In genomic region chr16:92357023-92357422, GRCm38 (mm10) we compare ENCODE assay signal across 26 mouse cellular contexts. TPM values are rescaled to one million over a fixed set of nuclear protein-coding genes. Genes with fewer than 3 reads are reported as not detected.
DNase-seq lines count a peak whose midpoint lies in the region; ATAC-seq and TF ChIP-seq lines count a peak whose summit lies in the region.
"Had no signal": no experiment of that assay in that cellular context is flagged by ENCODE, and none has a peak within 500 bp of the region (broad histone marks: within the 10 kb centered on the region; RNA-seq: fewer than 3 reads in every experiment).

No protein-coding gene starts in this region.

- peak overlapping the region; percentile 48; the same call in 1 of the 2 replicates for H3K27ac ChIP-seq in forebrain, embryonic 10.5 days
- no peak overlapping the region for H3K27ac ChIP-seq in forebrain, embryonic 14.5 days (ENCODE audit: low read depth, low read length)
- peak overlapping the region; percentile 54 to 90 for H3K27ac ChIP-seq in heart, embryonic 14.5 days (replicated peaks in 1 of 2; ENCODE audit: control insufficient read depth in 1 of 2, insufficient read depth in 1 of 2, low read depth in 2 of 2, low read length in 2 of 2)
- H3K27ac ChIP-seq in hindbrain, embryonic 12.5 days: no peak overlapping the region
- no peak overlapping the region for H3K27ac ChIP-seq in hindbrain, embryonic 13.5 days
- no peak overlapping the region for H3K27ac ChIP-seq in hindbrain, postnatal 0 days
- H3K27ac ChIP-seq: gastrocnemius, adult 2 months; hindbrain, embryonic 15.5 days; limb, embryonic 12.5 days; liver, embryonic 13.5 days; midbrain, embryonic 15.5 days had no signal

- no peak for DNase-seq in forebrain, embryonic 10.5 days (ENCODE audit: extremely low spot score, low spot score)
- DNase-seq in forebrain, embryonic 14.5 days (ENCODE audit: low spot score): no peak
- no peak for DNase-seq in heart, adult 18-20 months
- DNase-seq in hindbrain, postnatal 0 days (ENCODE audit: low spot score): no peak
- DNase-seq: adrenal gland, postnatal 10 days; cerebellum, adult 18-20 months; cerebellum, postnatal 14 days; gastrocnemius, adult 2 months; liver, embryonic 13.5 days; lung, embryonic 14.5 days; thymus, adult 18-20 months; thymus, postnatal 36 days had no signal

- 0 out of 2 replicates have a peak, but pooled peaks have one; percentile 5 for TF ChIP-seq CTCF in hindbrain, postnatal 0 days (IDR thresholded peaks at IDR 0.05; ENCODE audit: low read depth)

- H3K9ac ChIP-seq in forebrain, embryonic 14.5 days (ENCODE audit: low read length): no peak overlapping the region
- H3K9ac ChIP-seq in heart, embryonic 14.5 days (ENCODE audit: low read length): peak overlapping the region; percentile 69
- no peak overlapping the region for H3K9ac ChIP-seq in hindbrain, embryonic 12.5 days
- H3K9ac ChIP-seq in hindbrain, embryonic 13.5 days: no peak overlapping the region
- H3K9ac ChIP-seq in hindbrain, postnatal 0 days (replicated peaks; ENCODE audit: low read length): no peak overlapping the region
- H3K9ac ChIP-seq: hindbrain, embryonic 15.5 days; limb, embryonic 12.5 days; liver, embryonic 13.5 days; lung, embryonic 14.5 days; midbrain, embryonic 15.5 days had no signal

- no peak overlapping the region for H3K4me2 ChIP-seq in forebrain, embryonic 14.5 days (ENCODE audit: low read length)
- H3K4me2 ChIP-seq in heart, embryonic 14.5 days (ENCODE audit: low read length): peak overlapping the region; percentile 64
- H3K4me2 ChIP-seq in hindbrain, embryonic 12.5 days (replicated peaks): no peak overlapping the region
- H3K4me2 ChIP-seq in hindbrain, embryonic 13.5 days: no peak overlapping the region
- no peak overlapping the region for H3K4me2 ChIP-seq in hindbrain, postnatal 0 days (ENCODE audit: low read depth, low read length)
- H3K4me2 ChIP-seq: hindbrain, embryonic 15.5 days; limb, embryonic 12.5 days; liver, embryonic 13.5 days; lung, embryonic 14.5 days; midbrain, embryonic 15.5 days had no signal

- 75% methylated on average over 9 of the region's 9 CpGs for WGBS in forebrain, embryonic 10.5 days
- 70% methylated on average over 9 of the region's 9 CpGs for WGBS in forebrain, embryonic 14.5 days
- WGBS in heart, embryonic 14.5 days: 49% methylated on average over 9 of the region's 9 CpGs
- 60% methylated on average over 9 of the region's 9 CpGs for WGBS in hindbrain, embryonic 12.5 days
- WGBS in hindbrain, embryonic 13.5 days: 47% methylated on average over 9 of the region's 9 CpGs
- 56% methylated on average over 9 of the region's 9 CpGs for WGBS in hindbrain, postnatal 0 days

- ATAC-seq in forebrain, embryonic 14.5 days: no peak
- ATAC-seq in heart, embryonic 14.5 days (ENCODE audit: insufficient number of reproducible peaks, insufficient read depth, low FRiP score, low read depth): no peak
- peak; percentile 47; the same call in 1 of the 2 replicates for ATAC-seq in hindbrain, embryonic 12.5 days (ENCODE audit: low FRiP score)
- ATAC-seq in hindbrain, embryonic 13.5 days (ENCODE audit: low FRiP score): no peak
- ATAC-seq in hindbrain, postnatal 0 days: no peak
- ATAC-seq: midbrain, embryonic 15.5 days had no signal

- H3K4me3 ChIP-seq in forebrain, embryonic 10.5 days: no peak overlapping the region
- no peak overlapping the region for H3K4me3 ChIP-seq in forebrain, embryonic 14.5 days (ENCODE audit: low read depth, low read length)
- peak overlapping the region in 1 of 2 experiments; percentile 1; a peak in 1 of 4 replicates for H3K4me3 ChIP-seq in heart, embryonic 14.5 days (ENCODE audit: control insufficient read depth in 1 of 2, insufficient read depth in 1 of 2, low read depth in 1 of 2, low read length in 2 of 2)
- H3K4me3 ChIP-seq in hindbrain, embryonic 12.5 days: no peak overlapping the region
- H3K4me3 ChIP-seq in hindbrain, embryonic 13.5 days: no peak overlapping the region
- H3K4me3 ChIP-seq in hindbrain, postnatal 0 days (ENCODE audit: low read length): no peak overlapping the region
- H3K4me3 ChIP-seq: gastrocnemius, adult 2 months; hindbrain, embryonic 15.5 days; limb, embryonic 12.5 days; liver, embryonic 13.5 days; midbrain, embryonic 15.5 days; myocyte had no signal

- peaks cover 45% of the 10 kb centered on the region for H3K27me3 ChIP-seq in forebrain, embryonic 10.5 days (ENCODE audit: poor library complexity, severe bottlenecking)
- no peaks in the 10 kb centered on the region for H3K27me3 ChIP-seq in forebrain, embryonic 14.5 days (replicated peaks; ENCODE audit: control insufficient read depth, insufficient read depth, low read length)
- no peaks in the 10 kb centered on the region for H3K27me3 ChIP-seq in heart, embryonic 14.5 days (ENCODE audit: control insufficient read depth, insufficient read depth, low read length)
- H3K27me3 ChIP-seq in hindbrain, embryonic 12.5 days: peaks cover 11% of the 10 kb centered on the region; the same call in 1 of the 2 replicates
- peaks cover 20% of the 10 kb centered on the region; the same call in 1 of the 2 replicates for H3K27me3 ChIP-seq in hindbrain, embryonic 13.5 days
- H3K27me3 ChIP-seq in hindbrain, postnatal 0 days (ENCODE audit: insufficient read depth, low read length): no peaks in the 10 kb centered on the region
- H3K27me3 ChIP-seq: midbrain, embryonic 15.5 days had no signal

- no peaks in the 10 kb centered on the region for H3K36me3 ChIP-seq in forebrain, embryonic 10.5 days (replicated peaks)
- no peaks in the 10 kb centered on the region for H3K36me3 ChIP-seq in forebrain, embryonic 14.5 days (ENCODE audit: control insufficient read depth, insufficient read depth, low read length)
- 0 out of 2 replicates have a peak, but pooled peaks cover 3% of the 10 kb centered on the region for H3K36me3 ChIP-seq in heart, embryonic 14.5 days (ENCODE audit: control insufficient read depth, insufficient read depth, low read length)
- no peaks in the 10 kb centered on the region for H3K36me3 ChIP-seq in hindbrain, embryonic 12.5 days
- H3K36me3 ChIP-seq in hindbrain, embryonic 13.5 days: no peaks in the 10 kb centered on the region
- H3K36me3 ChIP-seq in hindbrain, postnatal 0 days (ENCODE audit: insufficient read depth, low read length): no peaks in the 10 kb centered on the region
- H3K36me3 ChIP-seq: hindbrain, embryonic 15.5 days; limb, embryonic 12.5 days; liver, embryonic 13.5 days; midbrain, embryonic 15.5 days had no signal

- peaks cover 34% of the 10 kb centered on the region for H3K4me1 ChIP-seq in forebrain, embryonic 10.5 days
- H3K4me1 ChIP-seq in forebrain, embryonic 14.5 days (ENCODE audit: control insufficient read depth, insufficient read depth, low read length): no peaks in the 10 kb centered on the region
- peaks cover 40 to 51% of the 10 kb centered on the region in 2 experiments for H3K4me1 ChIP-seq in heart, embryonic 14.5 days (ENCODE audit: control insufficient read depth in 2 of 2, insufficient read depth in 2 of 2, low read length in 2 of 2)
- H3K4me1 ChIP-seq in hindbrain, embryonic 12.5 days: peaks cover 26% of the 10 kb centered on the region
- peaks cover 21% of the 10 kb centered on the region for H3K4me1 ChIP-seq in hindbrain, embryonic 13.5 days (replicated peaks)
- no peaks in the 10 kb centered on the region for H3K4me1 ChIP-seq in hindbrain, postnatal 0 days (ENCODE audit: insufficient read depth, low read length)

- no peaks in the 10 kb centered on the region for H3K9me3 ChIP-seq in forebrain, embryonic 10.5 days
- H3K9me3 ChIP-seq in forebrain, embryonic 14.5 days (replicated peaks; ENCODE audit: control insufficient read depth, low read length): no peaks in the 10 kb centered on the region
- H3K9me3 ChIP-seq in heart, embryonic 14.5 days (ENCODE audit: control insufficient read depth, low read length): no peaks in the 10 kb centered on the region
- H3K9me3 ChIP-seq in hindbrain, embryonic 12.5 days (replicated peaks): no peaks in the 10 kb centered on the region
- no peaks in the 10 kb centered on the region for H3K9me3 ChIP-seq in hindbrain, embryonic 13.5 days
- no peaks in the 10 kb centered on the region for H3K9me3 ChIP-seq in hindbrain, postnatal 0 days (ENCODE audit: low read length)
- H3K9me3 ChIP-seq: hindbrain, embryonic 15.5 days; limb, embryonic 12.5 days; liver, embryonic 13.5 days; midbrain, embryonic 15.5 days had no signal

RNA-seq across cellular contexts. Expression of gene Kcne1, which starts 2.2 kb away (rescaled TPM):
- 0.12 and 0.41 TPM in 2 replicates for polyA plus RNA-seq in forebrain, embryonic 10.5 days (2016; fragmentation: Nextera tagmentation; extraction: Ambion mirVana)
- polyA plus RNA-seq in forebrain, embryonic 14.5 days (2014; fragmentation: Nextera tagmentation; extraction: Ambion mirVana): 0.10 TPM in 1 of 2 replicates, not detected in the other
- 192 and 199 TPM in 2 replicates for polyA plus RNA-seq in heart, embryonic 14.5 days (2014; fragmentation: Nextera tagmentation; extraction: Ambion mirVana)
- 1 to 10 TPM; 7.1 to 7.8 TPM for total RNA-seq in heart, adult 18-20 months (2021)
- polyA plus RNA-seq in hindbrain, embryonic 12.5 days (2016; fragmentation: Nextera tagmentation; extraction: Ambion mirVana): 0.13 and 0.29 TPM in 2 replicates
- 0.22 and 0.39 TPM in 2 replicates for polyA plus RNA-seq in hindbrain, embryonic 13.5 days (2015; fragmentation: Nextera tagmentation; extraction: Ambion mirVana)
- total RNA-seq in hindbrain, postnatal 0 days (2014; rRNA removed): 0.05 TPM in 1 of 2 replicates, not detected in the other
- polyA plus RNA-seq in hindbrain, postnatal 0 days (2015; fragmentation: Nextera tagmentation; extraction: Ambion mirVana): 0.16 and 0.42 TPM in 2 replicates
- total RNA-seq: adrenal gland, postnatal 10 days; gastrocnemius, adult 2 months; gastrocnemius, postnatal 4 days; left cerebral cortex, postnatal 14 days; megakaryocyte, adult 5-6 weeks; neutrophil, adult 5-6 weeks had no signal
- polyA plus RNA-seq: limb, embryonic 12.5 days; midbrain, embryonic 15.5 days; myocyte had no signal

RNA-seq across cellular contexts. Expression of gene Fam243, which starts 35.8 kb away (rescaled TPM):
- not detected in 2 replicates for polyA plus RNA-seq in forebrain, embryonic 10.5 days (2016; fragmentation: Nextera tagmentation; extraction: Ambion mirVana)
- 0.13 TPM in 1 of 2 replicates, not detected in the other for polyA plus RNA-seq in forebrain, embryonic 14.5 days (2014; fragmentation: Nextera tagmentation; extraction: Ambion mirVana)
- polyA plus RNA-seq in heart, embryonic 14.5 days (2014; fragmentation: Nextera tagmentation; extraction: Ambion mirVana): not detected in 2 replicates
- total RNA-seq in heart, adult 18-20 months (2021): 1 to 10 TPM in 1 of 2 experiments, under 1 TPM in 1; 0.87 to 1.1 TPM
- polyA plus RNA-seq in hindbrain, embryonic 12.5 days (2016; fragmentation: Nextera tagmentation; extraction: Ambion mirVana): 0.08 TPM in 2 replicates
- not detected in 2 replicates for polyA plus RNA-seq in hindbrain, embryonic 13.5 days (2015; fragmentation: Nextera tagmentation; extraction: Ambion mirVana)
- total RNA-seq in hindbrain, postnatal 0 days (2014; rRNA removed): not detected in 2 replicates
- polyA plus RNA-seq in hindbrain, postnatal 0 days (2015; fragmentation: Nextera tagmentation; extraction: Ambion mirVana): not detected in 2 replicates
- total RNA-seq: adrenal gland, postnatal 10 days; gastrocnemius, adult 2 months; gastrocnemius, postnatal 4 days; left cerebral cortex, postnatal 14 days; megakaryocyte, adult 5-6 weeks; neutrophil, adult 5-6 weeks had no signal
- polyA plus RNA-seq: forebrain, embryonic 11.5 days; frontal cortex, adult 2 months; hindbrain, embryonic 15.5 days; limb, embryonic 12.5 days; liver, embryonic 13.5 days; lung, embryonic 14.5 days; myocyte; stomach, embryonic 16.5 days had no signal

RNA-seq across cellular contexts. Expression of gene Smim11, which starts 55.9 kb away (rescaled TPM):
- polyA plus RNA-seq in forebrain, embryonic 10.5 days (2016; fragmentation: Nextera tagmentation; extraction: Ambion mirVana): 120 and 125 TPM in 2 replicates
- polyA plus RNA-seq in forebrain, embryonic 14.5 days (2014; fragmentation: Nextera tagmentation; extraction: Ambion mirVana): 95.3 and 110 TPM in 2 replicates
- 129 and 132 TPM in 2 replicates for polyA plus RNA-seq in heart, embryonic 14.5 days (2014; fragmentation: Nextera tagmentation; extraction: Ambion mirVana)
- total RNA-seq in heart, adult 18-20 months (2021): 10 to 100 TPM; 80.8 to 88.3 TPM
- 101 and 112 TPM in 2 replicates for polyA plus RNA-seq in hindbrain, embryonic 12.5 days (2016; fragmentation: Nextera tagmentation; extraction: Ambion mirVana)
- 77.9 and 86.6 TPM in 2 replicates for polyA plus RNA-seq in hindbrain, embryonic 13.5 days (2015; fragmentation: Nextera tagmentation; extraction: Ambion mirVana)
- total RNA-seq in hindbrain, postnatal 0 days (2014; rRNA removed): 1.5 and 10.4 TPM in 2 replicates
- 56.0 and 73.6 TPM in 2 replicates for polyA plus RNA-seq in hindbrain, postnatal 0 days (2015; fragmentation: Nextera tagmentation; extraction: Ambion mirVana)

Comparison
In these comparisons a context has a peak if more than half of its experiments do, and no peak if none do; other contexts are left out.
1. H3K27ac ChIP-seq: peak in forebrain, embryonic 10.5 days (single experiment) and heart, embryonic 14.5 days (2 of 2); none in forebrain, embryonic 14.5 days (single experiment), hindbrain, embryonic 12.5 days (single experiment), hindbrain, embryonic 13.5 days (single experiment) and hindbrain, postnatal 0 days (single experiment).
2. RNA of gene Kcne1, which starts 2.2 kb away (polyA plus RNA-seq): 192 to 199 TPM in heart, embryonic 14.5 days; 0.12 to 0.41 TPM in forebrain, embryonic 10.5 days, 0.22 to 0.39 TPM in hindbrain, embryonic 13.5 days, 0.16 to 0.42 TPM in hindbrain, postnatal 0 days, 0.13 to 0.29 TPM in hindbrain, embryonic 12.5 days and 0.10 TPM in forebrain, embryonic 14.5 days; every median in the first group is over 100 times any median in the second.